Mouse (Mus musculus) neutrophil, adult 83 days (primary cell): Measurements from ENCODE around the gene Stkld1. TPM values are rescaled to one million over a fixed set of nuclear protein-coding genes. Genes with fewer than 3 reads are reported as not detected.

Experiments used
- total RNA-seq, 2 experiments: library from RNA; stranded (reverse); gene quantifications; one replicate each; pipeline ENCODE4 v1.2.4; 2023

Gene Stkld1
- under 1 TPM; 0.18 to 0.26 TPM for total RNA-seq

GRCm38 (mm10) chr2:26933304-26934055, at the start of gene Stkld1, which contains the start of gene Surf4:
TSS of gene Stkld1 (plus strand) at chr2:26934047.
TSS of gene Surf4 (minus strand) at chr2:26933928.

GRCm38 (mm10) chr2:26902467-26903220, 31.2 kb upstream of the Stkld1 start, which contains the start of gene Surf6:
TSS of gene Surf6 (minus strand) at chr2:26902879.

GRCm38 (mm10) chr2:26910124-26910993, 23.5 kb upstream of the Stkld1 start, which contains the start of the genes Med22 and Rpl7a:
TSS of gene Med22 (minus strand) at chr2:26910677.
TSS of gene Rpl7a (plus strand) at chr2:26910764.

GRCm38 (mm10) chr2:26915927-26916728, 17.7 kb upstream of the Stkld1 start, which contains the start of the genes Surf2 and Surf1:
TSS of gene Surf2 (plus strand) at chr2:26916367.
TSS of gene Surf1 (minus strand) at chr2:26916530.

GRCm38 (mm10) chr2:26963923-26964723, 30.3 kb downstream of the Stkld1 start, which contains the start of gene Rexo4:
TSS of gene Rexo4 (minus strand) at chr2:26964386.

GRCm38 (mm10) chr2:26973116-26973515, 39.3 kb downstream of the Stkld1 start, which contains the start of gene Adamts13:
TSS of gene Adamts13 (plus strand) at chr2:26973416.

Other genes with a start within 250 kb of the Stkld1 start
- not detected for gene Abo, start 69.1 kb upstream of the Stkld1 start, total RNA-seq
- gene Surf6, start 31.2 kb upstream of the Stkld1 start, total RNA-seq: 10 to 100 TPM; 18.2 to 19.2 TPM
- gene Med22, start 23.4 kb upstream of the Stkld1 start, total RNA-seq: 10 to 100 TPM; 26.6 to 28.0 TPM
- 100 to 1,000 TPM; 401 to 433 TPM for gene Rpl7a, start 23.3 kb upstream of the Stkld1 start, total RNA-seq
- gene Surf2, start 17.7 kb upstream of the Stkld1 start, total RNA-seq: 10 to 100 TPM; 13.1 to 15.8 TPM
- gene Surf1, start 17.5 kb upstream of the Stkld1 start, total RNA-seq: 10 to 100 TPM; 37.0 to 42.5 TPM
- 100 to 1,000 TPM in 1 of 2 experiments, 10 to 100 TPM in 1; 96.2 to 102 TPM for gene Surf4, start 119 bp upstream of the Stkld1 start, total RNA-seq
- 10 to 100 TPM; 22.6 to 23.2 TPM for gene Rexo4, start 30.3 kb downstream of the Stkld1 start, total RNA-seq
- gene Adamts13, start 39.4 kb downstream of the Stkld1 start, total RNA-seq: 1 to 10 TPM in 1 of 2 experiments, not detected in 1; 1.2 TPM
- 10 to 100 TPM; 10.7 to 12.2 TPM for gene Cacfd1, start 75.9 kb downstream of the Stkld1 start, total RNA-seq
- gene Slc2a6, start 94.0 kb downstream of the Stkld1 start, total RNA-seq: 10 to 100 TPM; 79.5 to 88.4 TPM
- gene Mymk, start 138.1 kb downstream of the Stkld1 start, total RNA-seq: not detected
- gene Adamtsl2, start 145.3 kb downstream of the Stkld1 start, total RNA-seq: 1 to 10 TPM in 1 of 2 experiments, not detected in 1; 1.3 TPM
- not detected for gene Fam163b, start 208.4 kb downstream of the Stkld1 start, total RNA-seq
- not detected for gene Dbh, start 231.2 kb downstream of the Stkld1 start, total RNA-seq